Mouse (Mus musculus) G1E (cell line): ENCODE measurements around the gene Hist1h2aa.

ENCODE experiments used
- CTCF ChIP-seq: IDR thresholded peaks from 2 replicates; pipeline ENCODE4 v1.5.1; 2012; ENCODE audit warnings: low read depth, low read length, inconsistent platforms, mixed read lengths
- GATA1 ChIP-seq: IDR thresholded peaks from 2 replicates; pipeline ENCODE4 v1.6.1; 2012; ENCODE audit warnings: borderline replicate concordance, low read length, inconsistent platforms, mixed read lengths
- POLR2AphosphoS5 ChIP-seq: IDR thresholded peaks from 2 replicates; pipeline ENCODE4 v1.6.1; 2012; ENCODE audit warnings: low read depth, low read length, inconsistent platforms; ENCODE audit not compliant: insufficient replicate concordance
- TAL1 ChIP-seq: conservative IDR thresholded peaks from 2 replicates; pipeline ENCODE4 v1.6.1; 2012; ENCODE audit warnings: low read depth, low read length, inconsistent platforms, mixed read lengths

GRCm38 (mm10) chr13:23949484-23950246 lies 15.4 kb downstream of the Hist1h2aa start:
- TF ChIP-seq CTCF (no peak), GATA1 (no peak), POLR2AphosphoS5 (no peak), TAL1 (no peak)
